Mouse (Mus musculus): ENCODE measurements at regions not wholly inside any gene's neighbourhood (a gene's known extent, or its start where the extent isn't known, plus 50 kb on each side); places are given as distances from the start of the nearest gene placed in this dataset.

DNA sequence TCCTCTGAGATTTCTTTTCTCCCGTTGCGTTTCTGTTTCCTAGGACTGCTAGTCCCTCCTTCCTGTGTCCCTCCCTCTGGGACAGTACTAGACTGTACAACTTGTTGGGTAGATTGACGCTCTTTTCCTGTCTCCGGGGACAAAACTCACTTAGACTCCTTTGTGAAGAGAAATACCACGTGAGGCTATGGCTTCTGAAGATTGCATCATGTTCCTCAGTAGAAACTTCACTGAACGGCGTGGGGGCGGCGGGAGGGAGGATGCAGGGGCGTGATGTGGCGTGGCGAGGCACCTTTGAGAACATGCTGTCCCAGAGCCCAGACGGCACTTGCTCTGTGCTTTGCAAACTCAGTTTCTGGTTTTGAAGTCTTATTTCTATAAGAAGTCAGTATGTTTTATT is 78.5 kb downstream of the Spata18 start:
- in situ Hi-C loops (cut with MboI; ENCODE audit: low sequenced_read_pairs), result no loop called here

- in situ Hi-C loops (cut with MboI; ENCODE audit: low sequenced_read_pairs), result no loop called here
Measured at GRCm38 (mm10) chr5:73731423-73731822, 80.2 kb downstream of the Spata18 start.

DNA sequence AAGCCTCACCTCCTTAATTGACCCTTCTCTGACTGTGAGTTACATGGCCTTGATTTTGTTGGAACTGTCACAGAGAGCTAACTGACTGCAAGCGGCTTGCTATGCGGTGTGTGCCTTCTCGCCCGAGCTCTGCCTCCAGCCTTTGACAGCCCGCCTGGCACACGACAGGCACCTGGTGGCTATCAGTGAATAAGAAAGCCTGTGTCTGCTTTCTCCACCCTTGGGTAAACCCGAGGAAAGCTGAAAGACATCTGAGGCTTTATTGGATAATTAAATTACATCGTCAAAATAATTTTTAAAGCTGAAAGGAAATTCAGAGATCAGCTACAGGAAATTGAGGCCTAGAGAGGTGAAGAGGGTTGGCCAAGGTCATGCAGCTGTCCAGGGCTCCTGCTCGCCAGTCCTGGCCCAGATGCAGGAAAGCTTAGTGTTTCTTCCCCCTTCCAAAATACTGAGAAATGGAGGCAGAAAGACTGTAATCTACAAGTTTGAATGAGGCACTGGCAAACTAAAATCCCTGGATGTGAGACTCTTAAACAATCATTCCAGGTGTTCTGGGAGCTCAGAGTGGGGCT is 80.9 kb downstream of the Spata18 start:
- in situ Hi-C loops (cut with MboI; ENCODE audit: low sequenced_read_pairs), result no loop called here

- in situ Hi-C loops (cut with MboI; ENCODE audit: low sequenced_read_pairs), result no loop called here
Measured at GRCm38 (mm10) chr5:73740766-73741165, 89.6 kb downstream of the Spata18 start.

DNA sequence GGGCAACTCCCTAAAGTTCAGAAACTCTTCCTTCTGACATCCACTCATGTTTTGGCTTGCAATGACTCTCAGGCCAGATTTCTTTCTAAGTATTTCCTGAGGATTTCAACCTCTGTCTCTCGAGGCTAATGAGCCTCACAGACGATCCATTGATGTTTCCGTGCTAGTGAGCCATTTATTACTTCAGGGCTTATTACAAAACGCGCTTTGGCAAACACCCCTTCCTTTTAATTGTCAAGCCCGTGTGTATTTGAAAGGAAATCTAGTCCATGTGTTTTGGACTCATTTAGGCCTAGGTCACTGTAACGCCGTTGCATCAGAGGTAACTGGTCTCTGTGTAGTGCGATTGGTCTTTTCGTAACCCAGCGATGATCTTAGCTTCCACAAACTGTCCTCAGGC is 90.3 kb downstream of the Spata18 start:
- in situ Hi-C loops (cut with MboI; ENCODE audit: low sequenced_read_pairs), result no loop called here

DNA sequence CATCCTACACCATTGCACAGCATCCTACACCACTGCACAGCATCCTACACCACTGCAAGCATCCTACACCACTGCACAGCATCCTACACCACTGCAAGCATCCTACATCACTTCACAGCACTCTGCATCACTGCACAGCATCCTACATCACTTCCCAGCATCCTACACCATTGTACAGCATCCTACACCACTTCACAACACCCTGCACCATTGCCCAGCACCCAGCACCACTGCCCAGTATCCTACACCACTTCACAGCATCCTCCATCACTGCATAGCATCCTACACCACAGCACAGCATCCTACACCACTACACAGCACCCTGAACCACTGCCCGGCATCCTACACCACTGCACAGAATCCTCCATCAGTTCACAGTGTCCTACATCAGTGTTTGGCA is 92.8 kb downstream of the Spata18 start:
- in situ Hi-C loops (cut with MboI; ENCODE audit: low sequenced_read_pairs), result no loop called here

GRCm38 (mm10) chr5:73749791-73750190 is 98.6 kb downstream of the Spata18 start:
- in situ Hi-C loops (cut with MboI; ENCODE audit: low sequenced_read_pairs), result no loop called here

DNA sequence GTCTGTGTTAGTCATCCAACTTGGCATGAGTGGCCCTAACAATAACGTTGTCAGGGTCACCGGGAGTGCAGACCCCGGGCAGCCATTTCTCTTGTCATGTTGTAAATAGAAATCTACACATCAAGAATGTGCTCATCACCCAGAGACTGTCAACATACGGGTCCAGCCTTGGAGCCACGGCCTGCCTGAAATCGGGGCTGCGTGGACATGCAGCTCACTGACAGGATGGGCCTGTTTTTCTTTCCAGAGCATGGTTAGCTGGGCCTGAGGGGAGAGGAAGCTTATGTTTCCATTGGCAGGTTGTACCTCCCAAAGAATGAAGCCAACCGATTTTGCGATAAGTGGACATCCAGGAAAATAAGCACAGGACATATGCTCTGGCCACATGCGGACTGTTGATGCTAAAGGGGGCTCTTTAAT is 101.1 kb downstream of the Spata18 start:
- in situ Hi-C loops (cut with MboI; ENCODE audit: low sequenced_read_pairs), result no loop called here

GRCm38 (mm10) chr5:73753827-73754226 is 102.6 kb downstream of the Spata18 start:
- in situ Hi-C loops (cut with MboI; ENCODE audit: low sequenced_read_pairs), result no loop called here

DNA sequence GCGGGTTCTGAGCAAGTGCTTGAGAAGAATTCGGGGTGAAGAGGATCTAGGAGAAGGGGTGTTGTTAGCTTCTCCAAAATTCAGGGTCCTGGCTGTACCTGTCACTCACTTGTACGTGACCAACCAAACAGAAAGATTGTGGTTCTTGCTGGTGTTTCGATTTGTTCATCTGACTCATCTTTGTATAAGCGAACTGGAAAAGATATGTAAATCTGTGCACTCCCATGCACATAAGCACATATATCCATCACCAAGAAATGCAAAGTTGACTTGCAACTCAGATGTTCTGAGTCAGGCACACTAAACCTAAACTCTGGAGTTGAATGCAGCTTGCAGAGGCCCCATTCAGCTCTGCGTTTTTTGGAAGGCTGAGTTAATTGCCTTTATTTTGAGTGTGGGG is 107.4 kb downstream of the Spata18 start:
- in situ Hi-C loops (cut with MboI; ENCODE audit: low sequenced_read_pairs), result no loop called here

- in situ Hi-C loops (cut with MboI; ENCODE audit: low sequenced_read_pairs), result no loop called here
Measured at GRCm38 (mm10) chr5:73761236-73761635, 110.1 kb downstream of the Spata18 start.

GRCm38 (mm10) chr5:73761709-73762108 is 110.5 kb downstream of the Spata18 start:
- in situ Hi-C loops (cut with MboI; ENCODE audit: low sequenced_read_pairs), result no loop called here

GRCm38 (mm10) chr5:73764226-73764625 is 113.0 kb downstream of the Spata18 start:
- in situ Hi-C loops (cut with MboI; ENCODE audit: low sequenced_read_pairs), result no loop called here

- in situ Hi-C loops (cut with MboI; ENCODE audit: low sequenced_read_pairs), result no loop called here
Measured at GRCm38 (mm10) chr5:73765466-73765865, 114.3 kb downstream of the Spata18 start.

DNA sequence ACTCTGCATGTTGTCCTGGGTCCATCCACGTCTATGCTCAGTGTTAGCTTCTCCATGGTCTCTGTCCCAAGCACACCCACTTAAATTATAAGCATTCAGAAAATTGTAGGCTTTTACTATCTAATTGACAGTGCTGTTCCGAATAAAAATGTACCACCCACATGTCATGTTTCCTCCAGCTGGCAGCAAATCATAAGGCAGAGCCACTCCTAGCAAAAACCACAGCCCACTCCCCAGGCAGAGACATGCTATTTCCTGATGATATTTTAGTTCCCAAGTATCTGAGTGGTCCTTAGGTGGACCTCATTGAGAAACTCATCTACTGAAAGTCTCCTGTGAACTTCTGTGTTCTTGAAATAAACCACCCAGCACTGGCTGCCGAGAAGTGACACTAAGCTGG is 117.1 kb downstream of the Spata18 start:
- in situ Hi-C loops (cut with MboI; ENCODE audit: low sequenced_read_pairs), result no loop called here

DNA sequence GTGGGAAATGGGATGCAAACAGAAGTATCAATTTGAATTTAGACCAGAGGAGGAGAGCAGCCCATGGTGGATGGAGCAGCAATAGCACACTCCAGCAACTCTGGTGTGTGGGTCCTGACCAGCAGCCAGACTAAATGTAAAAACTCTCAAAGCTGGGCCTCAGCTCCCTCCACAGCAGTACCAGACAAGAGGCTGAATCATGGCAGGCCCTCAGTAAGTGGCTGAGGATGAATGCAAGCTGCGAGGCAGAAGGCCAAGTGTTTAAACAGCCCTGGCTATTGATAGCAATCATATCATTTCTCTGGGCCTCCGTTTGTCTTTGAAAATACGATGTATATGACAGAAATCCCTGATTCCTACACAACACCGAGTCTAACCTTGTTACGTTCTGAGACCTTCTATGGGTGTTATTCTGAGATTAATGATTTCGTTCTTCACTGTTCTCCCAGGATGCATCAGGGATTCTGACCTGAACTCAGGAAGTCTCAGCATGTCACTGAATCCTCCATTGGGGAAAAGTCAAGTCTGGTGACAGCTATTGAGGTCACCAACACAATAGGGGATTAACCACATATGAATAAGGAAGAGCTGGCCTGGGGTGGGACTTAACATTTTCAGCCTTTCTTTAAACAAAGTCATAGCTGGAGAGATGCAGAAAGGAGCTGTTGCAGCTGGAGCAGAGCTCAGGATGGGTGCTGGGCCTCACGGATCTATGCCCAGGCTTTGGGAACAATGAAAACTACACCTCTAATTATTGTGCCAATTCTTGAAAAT is 124.8 kb downstream of the Spata18 start:
- in situ Hi-C loops (cut with MboI; ENCODE audit: low sequenced_read_pairs), result no loop called here

DNA sequence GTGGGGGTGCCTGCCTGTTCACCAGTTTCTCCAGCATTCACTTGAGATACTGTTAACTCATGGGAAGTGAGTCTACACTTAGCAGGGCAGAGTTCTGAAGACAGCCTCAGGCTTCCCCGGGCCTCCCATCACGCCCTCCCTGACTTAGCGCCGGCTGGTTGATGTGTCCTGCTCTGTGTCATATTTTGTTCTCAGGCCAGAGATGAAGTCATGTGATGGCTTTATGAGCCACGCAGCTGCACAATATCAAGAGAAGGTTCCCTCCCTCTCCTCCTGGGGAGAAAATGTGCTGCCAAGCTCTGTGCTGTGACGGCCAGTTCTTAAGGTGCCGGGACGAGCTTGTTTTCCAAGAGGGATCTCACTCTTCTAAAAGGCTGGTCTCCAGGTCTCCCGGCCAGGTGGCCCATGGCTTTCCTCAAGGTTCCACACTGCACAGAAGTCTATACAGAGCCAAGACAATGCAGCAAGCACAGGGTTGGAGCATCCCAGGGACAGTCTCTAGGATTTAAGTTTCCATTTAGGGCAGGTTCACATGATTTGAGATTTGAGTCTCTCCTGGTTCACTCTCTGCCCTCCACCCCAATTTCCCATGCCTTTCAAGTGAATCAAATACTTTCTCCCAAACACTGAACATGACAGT is 126.2 kb downstream of the Spata18 start:
- in situ Hi-C loops (cut with MboI; ENCODE audit: low sequenced_read_pairs), result no loop called here

DNA sequence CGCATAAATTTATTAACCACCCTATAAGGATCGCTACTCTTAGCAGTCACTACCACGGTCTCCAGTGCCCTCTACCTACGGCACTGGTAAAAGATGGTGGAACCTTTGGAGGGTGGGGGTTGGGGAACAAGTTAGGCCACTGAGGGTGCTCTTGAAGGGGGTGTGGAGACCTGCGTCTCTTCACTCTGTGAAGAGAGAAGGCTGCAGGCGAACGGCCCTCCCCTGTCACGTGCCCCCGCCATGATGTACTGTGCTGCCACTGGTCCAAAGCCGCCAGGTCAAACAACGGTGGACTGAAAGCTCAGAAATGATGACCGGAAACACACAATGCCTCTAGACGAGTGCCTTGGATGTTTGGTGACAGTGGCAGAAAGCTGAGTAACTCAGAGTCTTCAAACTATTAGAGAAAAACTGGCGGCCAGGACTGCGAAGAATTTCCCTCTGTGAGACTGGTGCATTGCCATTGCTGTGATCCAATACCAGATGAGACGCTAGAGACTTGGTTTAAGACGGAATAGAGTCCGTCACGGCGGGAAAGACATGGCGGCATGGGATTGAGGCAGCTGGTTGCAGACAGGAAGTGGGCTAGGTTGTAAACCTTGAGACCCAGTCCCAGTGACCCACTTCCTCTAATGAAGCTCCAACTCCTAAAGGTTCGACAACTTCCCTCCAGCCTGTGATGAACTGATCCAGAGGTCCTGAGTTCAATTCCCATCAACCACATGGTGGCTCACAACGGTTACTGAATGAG is 130.2 kb downstream of the Spata18 start:
- in situ Hi-C loops (cut with MboI; ENCODE audit: low sequenced_read_pairs), result no loop called here

DNA sequence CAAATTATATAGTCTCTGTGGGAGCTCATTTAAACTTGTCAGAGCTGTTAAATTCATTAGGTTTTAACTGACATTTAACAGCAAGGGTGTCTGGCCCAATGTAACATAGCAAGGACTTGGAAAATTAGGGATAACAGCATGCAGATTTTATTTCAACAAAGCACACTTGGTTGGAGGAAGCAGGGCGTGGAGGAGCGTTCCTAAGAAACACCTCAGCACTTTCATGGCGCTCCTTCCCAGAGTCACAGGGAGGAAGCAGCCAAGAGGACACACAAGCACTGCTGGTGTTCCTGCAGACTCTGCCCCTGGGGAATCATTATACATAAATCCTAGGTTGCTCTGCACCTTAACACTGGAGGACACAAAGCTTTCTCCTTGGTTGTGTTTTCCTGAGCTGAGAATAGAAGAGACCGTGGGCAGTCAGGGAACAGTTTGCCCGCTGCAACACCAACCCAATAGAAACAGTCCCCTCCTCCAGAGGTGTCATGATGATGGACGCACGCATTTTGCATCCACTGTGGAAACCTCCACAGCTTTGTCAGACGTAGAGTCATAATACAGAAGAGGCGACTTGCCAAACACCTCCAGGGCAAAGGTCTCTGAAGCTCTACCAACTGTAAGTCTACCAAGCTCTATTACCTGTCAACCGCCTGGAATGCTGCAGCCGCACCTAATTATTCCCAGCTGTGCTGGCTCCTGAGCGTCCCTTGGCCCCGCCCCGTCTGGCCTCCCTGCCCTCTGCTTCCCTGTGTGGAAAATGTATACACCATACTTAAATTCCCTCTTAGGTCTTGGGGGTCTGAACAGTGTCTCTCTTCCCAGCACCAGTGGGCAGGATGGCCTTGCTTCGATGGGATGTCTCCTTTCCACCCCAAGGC is 131.3 kb downstream of the Spata18 start:
- in situ Hi-C loops (cut with MboI; ENCODE audit: low sequenced_read_pairs), result no loop called here

DNA sequence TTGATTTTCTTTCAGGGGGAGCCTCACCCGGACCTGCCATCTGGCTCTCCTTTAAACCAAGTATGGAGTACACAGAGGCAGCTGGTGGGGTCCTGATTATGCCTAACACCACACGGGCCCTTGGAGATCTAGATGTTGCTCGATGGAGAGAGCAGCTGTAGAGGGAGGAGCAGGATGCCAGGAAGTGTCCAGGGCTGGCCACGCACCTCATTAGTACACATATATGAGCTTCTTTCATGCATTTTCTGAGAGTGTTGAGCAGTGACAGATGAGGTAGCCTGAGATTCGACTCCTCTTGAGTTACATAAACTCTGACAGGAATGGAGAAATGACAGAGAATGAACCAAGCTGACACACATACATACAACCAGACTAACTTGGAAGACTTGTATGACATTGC is 136.1 kb downstream of the Spata18 start:
- in situ Hi-C loops (cut with MboI; ENCODE audit: low sequenced_read_pairs), result no loop called here

GRCm38 (mm10) chr5:73792216-73792615 is 141.0 kb downstream of the Spata18 start:
- in situ Hi-C loops (cut with MboI; ENCODE audit: low sequenced_read_pairs), result no loop called here
